Mouse (Mus musculus): ENCODE measurements around the gene Pdcd1lg2. TPM values are rescaled to one million over a fixed set of nuclear protein-coding genes. Genes with fewer than 3 reads are reported as not detected.

Gene Pdcd1lg2
- polyA plus RNA-seq, 1 experiment from 2014 or later: 0.26 TPM

- in situ Hi-C loops (cut with MboI; ENCODE audit: low pct_unique_long_range_greater_than_20kb): loop anchor here (5.0 to 25.0 kb wide), 3 partner anchors 137 to 717 kb away; partner anchors contain the start of genes Cd274 and Plgrkt
- DNase-seq (ENCODE audit: low read depth, low spot score): no peak
- POLR2A ChIA-PET: no interaction called here
Measured at GRCm38 (mm10) chr19:29504131-29504530, 93.4 kb downstream of the Pdcd1lg2 start.

DNA sequence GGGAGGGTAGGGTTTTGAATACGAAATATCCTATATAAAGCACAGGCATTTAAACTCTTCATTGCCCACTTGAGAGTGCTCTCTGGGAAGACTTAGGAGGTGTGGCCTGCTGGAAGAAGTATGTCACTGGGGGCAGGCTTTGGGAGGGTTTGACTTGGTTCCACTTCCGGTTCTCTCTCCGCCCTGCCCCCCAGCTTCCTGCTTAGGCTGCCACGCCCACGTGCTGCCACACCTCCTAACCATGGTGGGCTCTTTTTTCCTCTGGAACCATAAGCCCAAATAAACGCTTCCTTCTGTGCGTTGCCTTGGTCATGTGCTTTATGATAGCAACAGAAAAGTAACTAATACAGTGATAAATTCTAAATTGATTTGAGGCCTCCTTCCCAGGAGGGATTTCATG, 94.9 kb downstream of the Pdcd1lg2 start:
- POLR2A ChIA-PET: no interaction called here
- CTCF ChIA-PET: no interaction called here
- in situ Hi-C loops (cut with MboI; ENCODE audit: low pct_unique_long_range_greater_than_20kb): loop anchor here (25.0 kb wide), 1 partner anchor 718 kb away; no protein-coding TSS in a partner anchor
- ATAC-seq: no peak
- no peak for DNase-seq (ENCODE audit: low read depth, low spot score)
- TF ChIP-seq CTCF (IDR thresholded peaks at IDR 0.05): no peak
- H3K27me3 ChIP-seq: no peaks in the 10 kb centered on the region

More at GRCm38 (mm10) chr19:29504131-29504530, 93.4 kb downstream of the Pdcd1lg2 start:
- ATAC-seq: no peak
- H3K27me3 ChIP-seq: no peaks in the 10 kb centered on the region
- no peak for TF ChIP-seq CTCF (IDR thresholded peaks at IDR 0.05)
- CTCF ChIA-PET: interaction anchor here (1.0 to 4.6 kb wide), 3 partner anchors 8 to 148 kb away, joined by 3 to 38 read pairs (median 5); no protein-coding TSS in a partner anchor

- POLR2A ChIA-PET: no interaction called here
- ATAC-seq: no peak
- CTCF ChIA-PET: no interaction called here
- no peaks in the 10 kb centered on the region for H3K27me3 ChIP-seq
- no peak for TF ChIP-seq CTCF (IDR thresholded peaks at IDR 0.05)
- in situ Hi-C loops (cut with MboI; ENCODE audit: low pct_unique_long_range_greater_than_20kb): loop anchor here (25.0 kb wide), 1 partner anchor 721 kb away; no protein-coding TSS in a partner anchor
- no peak for DNase-seq (ENCODE audit: low read depth, low spot score)
Measured at GRCm38 (mm10) chr19:29508208-29508607, 97.5 kb downstream of the Pdcd1lg2 start.

DNA sequence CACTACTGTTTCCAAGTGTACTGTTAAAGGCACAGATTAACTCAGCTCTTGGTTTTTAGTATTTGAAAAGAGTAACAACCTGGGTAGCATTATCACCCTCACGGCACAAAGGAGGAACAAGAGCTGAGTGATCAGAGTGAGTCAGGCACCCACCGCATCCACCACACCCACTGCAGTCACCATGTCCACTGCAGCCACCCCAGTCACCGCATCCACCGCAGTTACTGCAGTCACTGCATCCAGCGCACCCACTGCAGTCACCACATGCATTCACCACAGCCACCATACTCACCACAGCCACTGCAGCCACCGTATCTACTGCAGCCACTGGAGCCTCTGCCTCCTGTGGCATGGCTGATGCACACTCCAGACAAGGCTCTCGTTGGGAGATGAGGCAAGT, 99.1 kb downstream of the Pdcd1lg2 start:
- in situ Hi-C loops (cut with MboI; ENCODE audit: low pct_unique_long_range_greater_than_20kb): loop anchor here (25.0 kb wide), 1 partner anchor 723 kb away; no protein-coding TSS in a partner anchor
- ATAC-seq: no peak
- no peaks in the 10 kb centered on the region for H3K27me3 ChIP-seq
- ChIA-PET CTCF (no interaction called here), POLR2A (no interaction called here)
- TF ChIP-seq CTCF (IDR thresholded peaks at IDR 0.05): no peak
- no peak for DNase-seq (ENCODE audit: low read depth, low spot score)

DNA sequence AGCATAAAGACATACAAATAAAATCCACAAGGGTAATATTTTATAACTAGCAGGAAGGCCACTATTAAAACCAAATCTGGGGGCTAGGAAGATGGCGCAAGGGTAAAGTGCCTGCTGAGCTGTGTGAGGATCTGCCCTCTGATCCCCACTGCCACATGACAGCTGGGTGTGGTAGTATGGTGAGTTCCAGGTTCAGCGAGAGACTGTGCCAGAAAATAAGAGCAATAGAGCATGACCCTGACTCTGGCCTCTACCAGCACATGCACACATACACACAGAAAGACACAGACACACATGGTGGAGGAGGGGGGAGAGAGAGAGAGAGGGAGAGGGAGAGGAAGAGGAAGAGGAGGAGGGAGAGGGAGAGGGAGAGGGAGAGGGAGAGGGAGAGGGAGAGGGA, 101.1 kb downstream of the Pdcd1lg2 start:
- CTCF ChIA-PET: interaction anchor here (1.3 kb wide), 1 partner anchor 8 kb away, joined by 5 read pairs; no protein-coding TSS in a partner anchor
- in situ Hi-C loops (cut with MboI; ENCODE audit: low pct_unique_long_range_greater_than_20kb): loop anchor here (25.0 kb wide), 1 partner anchor 725 kb away; no protein-coding TSS in a partner anchor
- no peak for ATAC-seq
- no peaks in the 10 kb centered on the region for H3K27me3 ChIP-seq
- DNase-seq (ENCODE audit: low read depth, low spot score): no peak
- TF ChIP-seq CTCF (IDR thresholded peaks at IDR 0.05): no peak
- POLR2A ChIA-PET: no interaction called here

DNA sequence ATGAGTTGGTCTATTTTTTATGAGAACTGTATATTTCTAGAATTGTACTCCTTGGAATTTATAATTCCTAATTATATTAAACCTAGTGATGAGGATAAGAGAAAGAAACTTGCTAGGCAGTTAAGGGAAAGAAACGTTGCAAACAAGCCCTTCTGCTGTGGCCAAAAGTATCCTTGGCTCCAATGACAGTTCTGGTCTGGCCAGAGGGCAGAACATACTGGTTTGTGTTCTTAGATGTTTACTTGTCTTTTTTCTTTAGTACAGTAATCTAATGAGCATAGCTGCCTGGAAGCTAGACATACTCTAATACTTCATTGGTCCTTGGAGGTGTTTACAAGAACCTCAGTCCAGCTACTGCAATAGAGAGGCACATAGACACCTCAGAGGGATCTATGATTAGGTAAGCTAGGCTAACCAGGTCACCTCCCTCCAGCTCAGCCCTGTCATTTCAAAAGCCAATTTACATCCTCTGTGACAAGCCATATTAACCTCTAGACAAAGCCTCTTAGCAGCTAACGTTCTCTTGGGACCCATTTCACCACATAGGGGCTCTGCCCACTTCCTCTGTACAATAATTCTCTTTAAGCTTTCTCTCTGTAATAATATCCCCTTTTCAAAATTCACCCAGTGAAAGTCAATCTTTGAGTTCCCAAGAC, 102.5 kb downstream of the Pdcd1lg2 start:
- no peaks in the 10 kb centered on the region for H3K27me3 ChIP-seq
- TF ChIP-seq CTCF (IDR thresholded peaks at IDR 0.05): no peak
- in situ Hi-C loops (cut with MboI; ENCODE audit: low pct_unique_long_range_greater_than_20kb): loop anchor here (25.0 kb wide), 1 partner anchor 726 kb away; no protein-coding TSS in a partner anchor
- ATAC-seq (no peak), DNase-seq (ENCODE audit: low read depth, low spot score) (no peak)
- ChIA-PET POLR2A (no interaction called here), CTCF (interaction anchor here (1.1 kb wide), 1 partner anchor 17 kb away, joined by 4 read pairs; no protein-coding TSS in a partner anchor)

GRCm38 (mm10) chr19:29514130-29514529, 103.4 kb downstream of the Pdcd1lg2 start:
- DNase-seq (ENCODE audit: low read depth, low spot score) (no peak), ATAC-seq (no peak)
- in situ Hi-C loops (cut with MboI; ENCODE audit: low pct_unique_long_range_greater_than_20kb): loop anchor here (25.0 kb wide), 1 partner anchor 727 kb away; no protein-coding TSS in a partner anchor
- ChIA-PET POLR2A (no interaction called here), CTCF (no interaction called here)
- TF ChIP-seq CTCF (IDR thresholded peaks at IDR 0.05): no peak
- no peaks in the 10 kb centered on the region for H3K27me3 ChIP-seq

- H3K27me3 ChIP-seq: no peaks in the 10 kb centered on the region
- ATAC-seq (no peak), DNase-seq (ENCODE audit: low read depth, low spot score) (no peak)
- POLR2A ChIA-PET: interaction anchor here (1.0 kb wide), 1 partner anchor 16 kb away, joined by 3 read pairs; no protein-coding TSS in a partner anchor
- in situ Hi-C loops (cut with MboI; ENCODE audit: low pct_unique_long_range_greater_than_20kb): loop anchor here (25.0 kb wide), 1 partner anchor 728 kb away; no protein-coding TSS in a partner anchor
- no peak for TF ChIP-seq CTCF (IDR thresholded peaks at IDR 0.05)
- CTCF ChIA-PET: no interaction called here
Measured at GRCm38 (mm10) chr19:29515386-29515785, 104.7 kb downstream of the Pdcd1lg2 start.

DNA sequence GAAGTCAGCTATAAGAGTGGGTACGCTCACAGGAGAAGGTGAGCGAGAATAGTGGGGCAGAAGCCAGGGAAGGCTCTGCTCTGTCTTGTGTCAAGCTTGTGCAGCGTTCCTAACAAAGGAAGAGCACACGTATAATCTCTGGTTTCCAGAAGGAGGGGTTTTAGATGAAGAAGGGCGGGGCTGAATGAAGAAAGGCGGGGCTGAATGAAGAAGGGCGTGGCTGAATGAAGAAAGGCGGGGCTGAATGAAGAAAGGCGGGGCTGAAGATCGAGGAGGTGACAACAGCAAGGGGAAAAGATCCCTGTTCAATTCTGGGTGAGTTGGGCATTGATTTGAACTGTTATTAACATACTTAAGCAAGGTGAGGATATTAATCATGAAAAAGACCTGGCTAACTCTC, 105.3 kb downstream of the Pdcd1lg2 start:
- TF ChIP-seq CTCF (IDR thresholded peaks at IDR 0.05): no peak
- CTCF ChIA-PET: interaction anchor here (0.9 kb wide), 1 partner anchor 12 kb away, joined by 3 read pairs; no protein-coding TSS in a partner anchor
- H3K27me3 ChIP-seq: no peaks in the 10 kb centered on the region
- POLR2A ChIA-PET: interaction anchor here (1.0 kb wide), 1 partner anchor 17 kb away, joined by 3 read pairs; no protein-coding TSS in a partner anchor
- DNase-seq (ENCODE audit: low read depth, low spot score) (no peak), ATAC-seq (no peak)
- in situ Hi-C loops (cut with MboI; ENCODE audit: low pct_unique_long_range_greater_than_20kb): loop anchor here (25.0 kb wide), 1 partner anchor 729 kb away; no protein-coding TSS in a partner anchor

GRCm38 (mm10) chr19:29518409-29518808, 107.7 kb downstream of the Pdcd1lg2 start:
- ChIA-PET POLR2A (no interaction called here), CTCF (interaction anchor here (1.2 to 1.3 kb wide), 2 partner anchors 20 to 45 kb away, joined by 3 read pairs; no protein-coding TSS in a partner anchor)
- TF ChIP-seq CTCF (IDR thresholded peaks at IDR 0.05): no peak
- DNase-seq (ENCODE audit: low read depth, low spot score): no peak
- in situ Hi-C loops (cut with MboI; ENCODE audit: low pct_unique_long_range_greater_than_20kb): loop anchor here (25.0 kb wide), 1 partner anchor 731 kb away; no protein-coding TSS in a partner anchor
- no peaks in the 10 kb centered on the region for H3K27me3 ChIP-seq
- no peak for ATAC-seq

DNA sequence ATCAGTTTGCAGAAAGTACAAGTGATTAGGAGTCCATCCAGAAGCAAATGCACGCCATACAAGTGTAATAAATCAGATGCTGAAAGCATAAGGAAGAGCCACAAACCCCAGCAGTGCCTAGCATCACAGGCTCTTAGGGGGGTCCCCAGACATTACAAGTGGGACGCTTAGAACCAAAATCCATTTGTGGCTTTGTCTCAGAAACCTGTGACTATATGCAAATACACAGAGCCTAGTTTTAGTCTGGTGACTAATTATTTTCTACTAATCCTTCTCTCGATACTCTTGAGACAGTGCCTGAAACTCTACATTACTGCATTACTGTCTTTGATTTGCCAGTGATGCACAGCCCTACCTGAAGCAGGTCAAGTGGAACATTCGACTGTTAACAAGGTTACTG, 108.2 kb downstream of the Pdcd1lg2 start:
- H3K27me3 ChIP-seq: no peaks in the 10 kb centered on the region
- in situ Hi-C loops (cut with MboI; ENCODE audit: low pct_unique_long_range_greater_than_20kb): loop anchor here (25.0 kb wide), 1 partner anchor 732 kb away; no protein-coding TSS in a partner anchor
- ChIA-PET POLR2A (no interaction called here), CTCF (interaction anchor here (1.2 kb wide), 1 partner anchor 20 kb away, joined by 3 read pairs; no protein-coding TSS in a partner anchor)
- no peak for ATAC-seq
- no peak for DNase-seq (ENCODE audit: low read depth, low spot score)
- no peak for TF ChIP-seq CTCF (IDR thresholded peaks at IDR 0.05)

Other genes starting within 250 kb of the Pdcd1lg2 start
- 32.4 TPM for gene Jak2, start 159.1 kb upstream of the Pdcd1lg2 start, polyA plus RNA-seq (2021)
- gene Insl6, start 85.6 kb upstream of the Pdcd1lg2 start, polyA plus RNA-seq (2021): 2.7 TPM
- gene Rln1, start 76.2 kb upstream of the Pdcd1lg2 start, polyA plus RNA-seq (2021): not detected
- 129 TPM for gene Plgrkt, start 43.5 kb upstream of the Pdcd1lg2 start, polyA plus RNA-seq (2021)
- 5.2 TPM for gene Cd274, start 43.5 kb upstream of the Pdcd1lg2 start, polyA plus RNA-seq (2021)
- gene Ric1, start 111.4 kb downstream of the Pdcd1lg2 start, polyA plus RNA-seq (2021): 28.8 TPM
- gene Ermp1, start 237.5 kb downstream of the Pdcd1lg2 start, polyA plus RNA-seq (2021): 94.4 TPM

Data from Patski (cell line).